Mouse (Mus musculus) liver, postnatal 0 days (tissue): ENCODE results near the gene Pde3a.

Experiments
- CTCF ChIP-seq: sonication (generic); IDR thresholded peaks from 2 replicates; pipeline ENCODE4 v1.5.1; 2016; ENCODE audit warnings: antibody characterized with exemption, low read depth
- EP300 ChIP-seq: IDR thresholded peaks from 2 replicates; pipeline ENCODE4 v1.6.1; 2016; ENCODE audit warnings: antibody characterized with exemption, low read depth, mild to moderate bottlenecking

- TF ChIP-seq CTCF: no peak
- no peak for TF ChIP-seq EP300
These were observed 988 bp upstream of the Pde3a start for GRCm38 (mm10) chr6:141248081-141248480.
